Mouse (Mus musculus) CD4-positive naive resting alpha-beta T cell, adult 57 days (primary cell): ENCODE measurements around the gene Gm11168. TPM values are rescaled to one million over a fixed set of nuclear protein-coding genes. Genes with fewer than 3 reads are reported as not detected.

Experiments
- total RNA-seq: library from RNA; stranded (reverse); gene quantifications from one replicate; pipeline ENCODE4 v1.2.4, GENCODE M21; 2023

Gm11168 gene
- total RNA-seq = not detected

DNA sequence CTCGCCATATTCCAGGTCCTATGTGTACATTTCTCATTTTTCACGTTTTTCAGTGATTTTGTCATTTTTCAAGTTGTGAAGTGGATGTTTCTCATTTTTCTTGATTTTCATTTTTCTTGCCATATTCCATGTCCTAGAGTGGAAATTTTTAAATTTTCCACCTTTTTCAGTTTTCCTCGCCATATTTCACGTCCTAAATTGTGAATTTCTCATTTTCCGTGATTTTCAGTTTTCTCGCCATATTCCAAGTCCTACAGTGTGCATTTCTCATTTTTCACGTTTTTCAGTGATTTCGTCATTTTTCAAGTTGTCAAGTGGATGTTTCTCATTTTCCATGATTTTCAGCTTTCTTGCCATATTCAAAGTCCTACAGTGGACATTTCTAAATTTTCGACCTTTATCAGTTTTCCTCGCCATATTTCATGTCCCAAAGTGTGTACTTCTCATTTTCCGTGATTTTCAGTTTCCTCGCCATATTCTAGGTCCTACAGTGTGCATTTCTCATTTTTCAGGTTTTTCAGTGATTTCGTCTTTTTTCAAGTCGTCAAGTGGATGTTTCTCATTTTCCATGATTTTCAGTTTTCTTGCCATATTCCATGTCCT, at the start of gene Gm11168:
TSS of gene Gm11168 (plus strand) at position 553 of the 603 bp plus-strand sequence.

DNA sequence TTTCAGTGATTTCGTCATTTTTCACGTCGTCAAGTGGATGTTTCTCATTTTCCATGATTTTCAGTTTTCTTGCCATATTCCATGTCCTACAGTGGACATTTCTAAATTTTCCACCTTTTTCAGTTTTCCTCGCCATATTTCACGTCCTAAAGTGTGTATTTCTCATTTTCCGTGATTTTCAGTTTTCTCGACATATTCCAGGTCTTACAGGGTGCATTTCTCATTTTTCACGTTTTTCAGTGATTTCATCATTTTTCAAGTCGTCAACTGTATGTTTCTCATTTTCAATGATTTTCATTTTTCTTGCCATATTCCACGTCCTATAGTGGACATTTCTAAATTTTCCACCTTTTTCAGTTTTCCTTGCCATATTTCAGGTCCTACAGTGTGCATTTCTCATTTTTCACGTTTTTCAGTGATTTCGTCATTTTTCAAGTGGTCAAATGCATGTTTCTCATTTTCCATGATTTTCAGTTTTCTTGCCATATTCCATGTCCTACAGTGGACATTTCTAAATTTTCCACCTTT, 2.6 kb upstream of the Gm11168 start, which contains the start of gene Gm10722:
TSS of gene Gm10722 (plus strand) at position 478 of the 528 bp plus-strand sequence.

DNA sequence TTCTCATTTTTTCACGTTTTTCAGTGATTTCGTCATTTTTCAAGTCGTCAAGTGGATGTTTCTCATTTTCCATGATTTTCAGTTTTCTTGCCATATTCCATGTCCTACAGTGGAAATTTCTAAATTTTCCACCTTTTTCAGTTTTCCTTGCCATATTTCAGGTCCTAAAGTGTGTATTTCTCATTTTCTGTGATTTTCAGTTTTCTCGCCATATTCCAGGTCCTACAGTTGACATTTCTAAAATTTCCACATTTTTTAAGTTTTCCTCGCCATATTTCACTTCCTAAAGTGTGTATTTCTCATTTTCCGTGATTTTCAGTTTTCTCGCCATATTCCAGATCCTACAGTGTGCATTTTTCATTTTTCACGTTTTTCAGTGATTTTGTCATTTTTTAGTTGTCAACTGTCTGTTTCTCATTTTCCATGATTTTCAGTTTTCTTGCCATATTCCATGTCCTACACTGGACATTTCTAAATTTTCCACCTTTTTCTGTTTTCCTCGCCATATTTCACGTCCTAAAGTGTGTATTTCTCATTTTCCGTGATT, 9.7 kb downstream of the Gm11168 start, which contains the start of gene Gm10721:
TSS of gene Gm10721 (plus strand) at position 408 of the 547 bp plus-strand sequence.

DNA sequence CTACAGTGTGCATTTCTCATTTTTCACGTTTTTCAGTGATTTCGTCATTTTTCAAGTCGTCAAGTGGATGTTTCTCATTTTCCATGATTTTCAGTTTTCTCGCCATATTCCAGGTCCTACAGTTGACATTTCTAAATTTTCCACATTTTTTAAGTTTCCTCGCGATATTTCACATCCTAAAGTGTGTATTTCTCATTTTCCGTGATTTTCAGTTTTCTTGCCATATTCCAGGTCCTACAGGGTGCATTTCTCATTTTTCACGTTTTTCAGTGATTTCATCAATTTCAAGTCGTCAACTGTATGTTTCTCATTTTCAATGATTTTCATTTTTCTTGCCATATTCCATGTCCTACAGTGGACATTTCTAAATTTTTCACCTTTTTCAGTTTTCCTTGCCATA, 12.2 kb downstream of the Gm11168 start, which contains the start of gene Gm10720:
TSS of gene Gm10720 (plus strand) at position 301 of the 400 bp plus-strand sequence.

DNA sequence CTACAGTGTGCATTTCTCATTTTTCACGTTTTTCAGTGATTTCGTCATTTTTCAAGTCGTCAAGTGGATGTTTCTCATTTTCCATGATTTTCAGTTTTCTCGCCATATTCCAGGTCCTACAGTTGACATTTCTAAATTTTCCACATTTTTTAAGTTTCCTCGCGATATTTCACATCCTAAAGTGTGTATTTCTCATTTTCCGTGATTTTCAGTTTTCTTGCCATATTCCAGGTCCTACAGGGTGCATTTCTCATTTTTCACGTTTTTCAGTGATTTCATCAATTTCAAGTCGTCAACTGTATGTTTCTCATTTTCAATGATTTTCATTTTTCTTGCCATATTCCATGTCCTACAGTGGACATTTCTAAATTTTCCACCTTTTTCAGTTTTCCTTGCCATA, 14.0 kb downstream of the Gm11168 start, which contains the start of gene Gm10719:
TSS of gene Gm10719 (plus strand) at position 301 of the 400 bp plus-strand sequence.

DNA sequence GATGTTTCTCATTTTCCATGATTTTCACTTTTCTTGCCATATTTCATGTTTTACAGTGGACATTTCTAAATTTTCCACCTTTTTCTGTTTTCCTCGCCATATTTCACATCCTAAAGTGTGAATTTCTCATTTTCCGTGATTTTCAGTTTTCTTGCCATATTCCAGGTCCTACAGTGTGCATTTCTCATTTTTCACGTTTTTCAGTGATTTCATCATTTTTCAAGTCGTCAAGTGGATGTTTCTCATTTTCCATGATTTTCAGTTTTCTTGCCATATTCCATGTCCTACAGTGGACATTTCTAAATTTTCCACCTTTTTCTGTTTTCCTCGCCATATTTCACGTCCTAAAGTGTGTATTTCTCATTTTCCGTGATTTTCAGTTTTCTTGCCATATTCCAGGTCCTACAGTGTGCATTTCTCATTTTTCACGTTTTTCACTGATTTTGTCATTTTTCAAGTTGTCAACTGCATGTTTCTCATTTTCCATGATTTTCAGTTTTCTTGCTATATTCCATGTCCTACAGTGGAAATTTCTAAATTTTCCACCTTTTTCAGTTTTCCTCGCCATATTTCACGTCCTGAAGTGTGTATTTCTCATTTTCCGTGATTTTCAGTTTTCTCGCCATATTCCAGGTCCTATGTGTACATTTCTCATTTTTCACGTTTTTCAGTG, 20.3 kb downstream of the Gm11168 start, which contains the start of gene Gm10718:
TSS of gene Gm10718 (plus strand) at position 236 of the 673 bp plus-strand sequence.

DNA sequence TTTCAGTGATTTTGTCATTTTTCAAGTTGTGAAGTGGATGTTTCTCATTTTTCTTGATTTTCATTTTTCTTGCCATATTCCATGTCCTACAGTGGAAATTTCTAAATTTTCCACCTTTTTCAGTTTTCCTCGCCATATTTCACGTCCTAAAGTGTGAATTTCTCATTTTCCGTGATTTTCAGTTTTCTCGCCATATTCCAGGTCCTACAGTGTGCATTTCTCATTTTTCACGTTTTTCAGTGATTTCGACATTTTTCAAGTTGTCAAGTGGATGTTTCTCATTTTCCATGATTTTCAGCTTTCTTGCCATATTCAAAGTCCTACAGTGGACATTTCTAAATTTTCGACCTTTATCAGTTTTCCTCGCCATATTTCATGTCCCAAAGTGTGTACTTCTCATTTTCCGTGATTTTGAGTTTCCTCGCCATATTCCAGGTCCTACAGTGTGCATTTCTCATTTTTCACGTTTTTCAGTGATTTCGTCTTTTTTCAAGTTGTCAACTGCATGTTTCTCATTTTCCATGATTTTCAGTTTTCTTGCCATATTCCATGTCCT, 21.8 kb downstream of the Gm11168 start, which contains the start of gene Gm10717:
TSS of gene Gm10717 (plus strand) at position 506 of the 556 bp plus-strand sequence.

DNA sequence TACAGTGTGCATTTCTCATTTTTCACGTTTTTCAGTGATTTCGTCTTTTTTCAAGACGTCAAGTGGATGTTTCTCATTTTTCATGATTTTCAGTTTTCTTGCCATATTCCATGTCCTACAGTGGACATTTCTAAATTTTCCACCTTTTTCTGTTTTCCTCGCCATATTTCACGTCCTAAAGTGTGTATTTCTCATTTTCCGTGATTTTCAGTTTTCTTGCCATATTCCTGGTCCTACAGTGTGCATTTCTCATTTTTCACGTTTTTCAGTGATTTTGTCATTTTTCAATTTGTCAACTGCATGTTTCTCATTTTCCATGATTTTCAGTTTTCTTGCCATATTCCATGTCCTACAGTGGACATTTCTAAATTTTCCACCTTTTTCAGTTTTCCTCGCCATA, 31.2 kb downstream of the Gm11168 start, which contains the start of gene Gm17535:
TSS of gene Gm17535 (plus strand) at position 301 of the 400 bp plus-strand sequence.

DNA sequence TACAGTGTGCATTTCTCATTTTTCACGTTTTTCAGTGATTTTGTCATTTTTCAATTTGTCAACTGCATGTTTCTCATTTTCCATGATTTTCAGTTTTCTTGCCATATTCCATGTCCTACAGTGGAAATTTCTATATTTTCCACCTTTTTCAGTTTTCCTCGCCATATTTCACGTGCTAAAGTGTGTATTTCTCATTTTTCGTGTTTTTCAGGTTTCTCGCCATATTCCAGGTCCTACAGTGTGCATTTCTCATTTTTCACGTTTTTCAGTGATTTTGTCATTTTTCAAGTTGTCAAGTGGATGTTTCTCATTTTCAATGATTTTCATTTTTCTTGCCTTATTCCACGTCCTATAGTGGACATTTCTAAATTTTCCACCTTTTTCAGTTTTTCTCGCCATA, 33.4 kb downstream of the Gm11168 start, which contains the start of gene Gm10715:
TSS of gene Gm10715 (plus strand) at position 301 of the 400 bp plus-strand sequence.

Other genes starting within 250 kb of the Gm11168 start
- not detected for gene Gm10722, start 2.4 kb upstream of the Gm11168 start, total RNA-seq
- not detected for gene Gm10721, start 9.8 kb downstream of the Gm11168 start, total RNA-seq
- not detected for gene Gm10720, start 12.3 kb downstream of the Gm11168 start, total RNA-seq
- 1.1 TPM for gene Gm10719, start 14.1 kb downstream of the Gm11168 start, total RNA-seq
- gene Gm10718, start 20.2 kb downstream of the Gm11168 start, total RNA-seq = 2.0 TPM
- not detected for gene Gm10717, start 22.1 kb downstream of the Gm11168 start, total RNA-seq
- not detected for gene Gm17535, start 31.3 kb downstream of the Gm11168 start, total RNA-seq
- not detected for gene Gm10715, start 33.5 kb downstream of the Gm11168 start, total RNA-seq